ENCODE assay signal across 19 mouse cellular contexts in the genomic region with DNA sequence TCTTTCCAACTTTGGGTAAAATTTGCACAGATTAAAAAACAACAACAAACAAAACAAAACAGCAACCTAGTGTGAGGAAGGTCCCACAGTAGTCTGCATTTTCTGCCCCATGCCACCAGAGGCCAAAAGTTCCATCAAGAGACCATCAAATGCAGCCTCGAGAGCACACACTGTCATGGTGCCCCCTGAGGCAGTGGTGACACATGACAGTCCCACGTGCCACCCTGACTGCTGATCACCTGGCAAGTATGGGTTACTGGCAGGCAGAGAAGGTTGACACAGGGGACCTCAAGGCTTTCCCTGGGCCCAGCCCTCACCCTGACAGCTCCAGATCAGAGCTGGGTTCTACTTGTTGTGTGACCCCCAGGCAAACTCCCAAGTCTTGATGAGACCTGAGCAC. TPM values are rescaled to one million over a fixed set of nuclear protein-coding genes. Genes with fewer than 3 reads are reported as not detected.
DNase-seq lines count a peak whose midpoint lies in the region; ATAC-seq and TF ChIP-seq lines count a peak whose summit lies in the region.
"Had no signal": no experiment of that assay in that cellular context is flagged by ENCODE, and none has a peak within 500 bp of the region (broad histone marks: within the 10 kb centered on the region; RNA-seq: fewer than 3 reads in every experiment).

No protein-coding gene starts in this region.

- no peak for TF ChIP-seq POLR2A in spleen, adult 2 months (IDR thresholded peaks at IDR 0.05; ENCODE audit: low read depth, low read length)

- no peak overlapping the region for H3K4me3 ChIP-seq in liver, embryonic 14.5 days (ENCODE audit: insufficient read depth in 1 of 2, low read depth in 2 of 2, low read length in 2 of 2)
- H3K4me3 ChIP-seq in liver, embryonic 11.5 days (ENCODE audit: low read depth, low read length), result no peak overlapping the region
- no peak overlapping the region for H3K4me3 ChIP-seq in spleen, adult 2 months (ENCODE audit: extremely low read depth, insufficient read depth, insufficient read length)
- H3K4me3 ChIP-seq: embryonic facial prominence, embryonic 10.5 days; heart, embryonic 12.5 days; hindbrain, embryonic 10.5 days had no signal

- TF ChIP-seq CTCF in liver, embryonic 14.5 days (IDR thresholded peaks at IDR 0.05; ENCODE audit: low read depth), result peak; percentile 33
- peak; percentile 2; the same call in 1 of the 2 replicates for TF ChIP-seq CTCF in spleen, adult 2 months (IDR thresholded peaks at IDR 0.05; ENCODE audit: extremely low read depth, insufficient read depth, insufficient read length, insufficient replicate concordance)

- no peak for DNase-seq in liver, embryonic 14.5 days (ENCODE audit: low read depth in 3 of 3, low spot score in 3 of 3)
- DNase-seq in liver, embryonic 11.5 days (ENCODE audit: low spot score), result no peak
- no peak for DNase-seq in spleen, adult 2 months (ENCODE audit: low read depth in 1 of 2, low spot score in 2 of 2)
- DNase-seq in spleen, adult 12 weeks (ENCODE audit: low spot score), result no peak
- DNase-seq in splenic B cell, adult 2 months (ENCODE audit: low read depth, low spot score), result peak; percentile 62
- DNase-seq in adrenal gland, adult 18-20 months (ENCODE audit: low spot score in 2 of 2), result no peak
- DNase-seq in c-Kit-positive CD71-positive TER-119-positive erythroid progenitor cells, embryonic 14.5 days (ENCODE audit: low spot score), result no peak
- DNase-seq: adrenal gland, adult 2 months; adrenal gland, postnatal 25 days; cerebellum, adult 2 months; cerebellum, postnatal 10 days; gastrocnemius, postnatal 14 days had no signal

- WGBS in liver, embryonic 14.5 days (ENCODE audit: insufficient replicate concordance), result 37% methylated on average over 2 of the region's 2 CpGs
- 57% methylated on average over 2 of the region's 2 CpGs for WGBS in liver, embryonic 11.5 days
- WGBS in spleen, adult 2 months, result 37% methylated on average over 2 of the region's 2 CpGs

- H3K4me2 ChIP-seq in liver, embryonic 14.5 days (ENCODE audit: low read depth), result no peak overlapping the region
- H3K4me2 ChIP-seq in liver, embryonic 11.5 days, result no peak overlapping the region
- H3K4me2 ChIP-seq: heart, embryonic 12.5 days; hindbrain, embryonic 14.5 days had no signal

- TF ChIP-seq EP300 in liver, embryonic 14.5 days (IDR thresholded peaks at IDR 0.05; ENCODE audit: low read depth), result no peak

- no peak for ATAC-seq in liver, embryonic 14.5 days (ENCODE audit: insufficient read depth)
- ATAC-seq in liver, embryonic 11.5 days (replicated peaks; ENCODE audit: low FRiP score), result no peak
- peak; percentile 43 for ATAC-seq in megakaryocyte progenitor cell, adult 5-6 weeks (replicated peaks; ENCODE audit: poor library complexity)
- ATAC-seq: forebrain, embryonic 14.5 days had no signal

- H3K36me3 ChIP-seq in liver, embryonic 14.5 days (replicated peaks; ENCODE audit: control insufficient read depth, insufficient read depth, low read depth), result no peaks in the 10 kb centered on the region
- H3K36me3 ChIP-seq in liver, embryonic 11.5 days (ENCODE audit: control insufficient read depth, insufficient read depth, low read length), result no peaks in the 10 kb centered on the region
- peaks cover 50% of the 10 kb centered on the region for H3K36me3 ChIP-seq in spleen, adult 2 months (ENCODE audit: control insufficient read depth, insufficient read depth, low read length)
- H3K36me3 ChIP-seq in splenic B cell, adult 2 months (ENCODE audit: control insufficient read depth, insufficient read depth, low read length, poor library complexity, severe bottlenecking), result peaks cover 24% of the 10 kb centered on the region
- H3K36me3 ChIP-seq: heart, embryonic 12.5 days had no signal

- H3K27ac ChIP-seq in liver, embryonic 14.5 days, result no peak overlapping the region
- H3K27ac ChIP-seq in liver, embryonic 11.5 days (ENCODE audit: low read depth, low read length), result no peak overlapping the region
- H3K27ac ChIP-seq in spleen, adult 2 months (ENCODE audit: insufficient read depth, low read length), result no peak overlapping the region
- H3K27ac ChIP-seq: embryonic facial prominence, embryonic 10.5 days; hindbrain, embryonic 10.5 days; hindbrain, embryonic 14.5 days had no signal

- no peak overlapping the region for H3K9ac ChIP-seq in liver, embryonic 14.5 days (replicated peaks)
- no peak overlapping the region for H3K9ac ChIP-seq in liver, embryonic 11.5 days (ENCODE audit: low read depth, low read length)
- H3K9ac ChIP-seq: heart, embryonic 12.5 days; hindbrain, embryonic 14.5 days had no signal

- H3K27me3 ChIP-seq in liver, embryonic 14.5 days (ENCODE audit: control insufficient read depth, insufficient read depth, low read length), result no peaks in the 10 kb centered on the region
- H3K27me3 ChIP-seq in liver, embryonic 11.5 days (replicated peaks; ENCODE audit: control insufficient read depth, insufficient read depth, low read length), result no peaks in the 10 kb centered on the region
- no peaks in the 10 kb centered on the region for H3K27me3 ChIP-seq in spleen, adult 2 months (ENCODE audit: control insufficient read depth, insufficient read depth, low read length)
- H3K27me3 ChIP-seq in splenic B cell, adult 2 months (ENCODE audit: control insufficient read depth, insufficient read depth, low read length, poor library complexity, severe bottlenecking), result no peaks in the 10 kb centered on the region
- H3K27me3 ChIP-seq: heart, embryonic 12.5 days had no signal

- no peaks in the 10 kb centered on the region for H3K9me3 ChIP-seq in liver, embryonic 14.5 days (ENCODE audit: control insufficient read depth, low read length)
- H3K9me3 ChIP-seq in liver, embryonic 11.5 days (ENCODE audit: control insufficient read depth, low read length), result no peaks in the 10 kb centered on the region
- H3K9me3 ChIP-seq: embryonic facial prominence, embryonic 10.5 days; G1E; hindbrain, embryonic 10.5 days had no signal

- H3K4me1 ChIP-seq in liver, embryonic 14.5 days (replicated peaks; ENCODE audit: control insufficient read depth in 2 of 2, insufficient read depth in 2 of 2, low read length in 1 of 2), result no peaks in the 10 kb centered on the region
- H3K4me1 ChIP-seq in liver, embryonic 11.5 days (replicated peaks; ENCODE audit: control insufficient read depth, insufficient read depth, low read length), result no peaks in the 10 kb centered on the region
- peaks cover 2% of the 10 kb centered on the region; the same call in 1 of the 2 replicates for H3K4me1 ChIP-seq in spleen, adult 2 months (ENCODE audit: control insufficient read depth, insufficient read depth, insufficient read length)
- H3K4me1 ChIP-seq: embryonic facial prominence, embryonic 10.5 days; heart, embryonic 12.5 days had no signal

RNA-seq across cellular contexts. Expression of a gene that starts 28.3 kb away (rescaled TPM):
- 23.5 and 29.8 TPM in 2 replicates for polyA plus RNA-seq in liver, embryonic 14.5 days (2012; rRNA removed)
- 34.3 and 35.9 TPM in 2 replicates for polyA plus RNA-seq in liver, embryonic 14.5 days (2014; fragmentation: Nextera tagmentation; extraction: Ambion mirVana)
- 72.8 and 76.7 TPM in 2 replicates for polyA plus RNA-seq in liver, embryonic 11.5 days (2014; fragmentation: Nextera tagmentation; extraction: Ambion mirVana)
- polyA plus RNA-seq in spleen, adult 2 months (2012; rRNA removed), result 99.9 and 104 TPM in 2 replicates
- total RNA-seq in megakaryocyte progenitor cell, adult 5-6 weeks (2015), result 167 and 177 TPM in 2 replicates
- total RNA-seq in megakaryocyte progenitor cell, adult 5-6 weeks (2017), result 159 and 166 TPM in 2 replicates
- total RNA-seq in adrenal gland, adult 18-20 months (2021), result 10 to 100 TPM; 12.8 to 13.0 TPM

RNA-seq across cellular contexts. Expression of a gene that starts 51.1 kb away (rescaled TPM):
- 2.5 and 2.6 TPM in 2 replicates for polyA plus RNA-seq in liver, embryonic 14.5 days (2012; rRNA removed)
- 0.62 and 1.3 TPM in 2 replicates for polyA plus RNA-seq in liver, embryonic 14.5 days (2014; fragmentation: Nextera tagmentation; extraction: Ambion mirVana)
- polyA plus RNA-seq in liver, embryonic 11.5 days (2014; fragmentation: Nextera tagmentation; extraction: Ambion mirVana), result 2.5 TPM in 2 replicates
- polyA plus RNA-seq in spleen, adult 2 months (2012; rRNA removed), result 82.9 and 95.8 TPM in 2 replicates
- total RNA-seq in megakaryocyte progenitor cell, adult 5-6 weeks (2015), result 3.3 TPM in 2 replicates
- 1.7 and 2.1 TPM in 2 replicates for total RNA-seq in megakaryocyte progenitor cell, adult 5-6 weeks (2017)
- total RNA-seq in adrenal gland, adult 18-20 months (2021), result 10 to 100 TPM; 20.8 to 24.7 TPM

Comparison
In these comparisons a context has a peak if more than half of its experiments do, and no peak if none do; other contexts are left out.
1. RNA of a gene that starts 51.1 kb away (polyA plus RNA-seq): 82.9 to 95.8 TPM in spleen, adult 2 months; 0.62 to 2.6 TPM in liver, embryonic 14.5 days and 2.5 TPM in liver, embryonic 11.5 days; every median in the first group is over 10 times any median in the second.